Mouse (Mus musculus) spleen, adult 18-20 months (tissue): ENCODE results near the gene Cgnl1.

ENCODE experiments used
- DNase-seq, 2 experiments: peaks; one replicate each; pipeline ENCODE4 v3.0.0; 2022; ENCODE audit warnings: mixed read lengths in 2 of 2

Gene Cgnl1

GRCm38 (mm10) chr9:71709199-71709598, 62.2 kb downstream of the Cgnl1 start:
- DNase-seq: no peak

- no peak for DNase-seq
Observed at GRCm38 (mm10) chr9:71707989-71708388, 63.4 kb downstream of the Cgnl1 start.

GRCm38 (mm10) chr9:71704332-71705014, 66.9 kb downstream of the Cgnl1 start:
- no peak for DNase-seq

DNA sequence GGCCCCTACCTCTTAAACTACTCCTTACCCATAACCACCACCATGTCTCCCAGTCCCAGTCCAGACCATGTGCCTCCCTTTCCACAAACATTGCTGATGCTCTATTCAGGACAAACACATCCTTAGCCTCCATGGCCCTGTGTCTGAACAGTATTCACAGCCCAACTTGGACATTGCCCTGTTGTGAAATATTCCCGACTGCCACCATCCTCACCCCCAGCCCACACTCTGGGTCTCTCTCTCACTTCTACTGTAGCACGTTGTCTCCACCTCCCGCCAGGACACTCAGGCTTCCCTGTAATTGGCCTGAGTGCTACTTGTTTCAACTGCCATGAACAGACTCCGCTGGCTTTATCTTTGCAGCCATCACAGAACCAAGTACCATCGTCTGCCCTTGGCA, 72.3 kb downstream of the Cgnl1 start:
- DNase-seq: no peak

DNA sequence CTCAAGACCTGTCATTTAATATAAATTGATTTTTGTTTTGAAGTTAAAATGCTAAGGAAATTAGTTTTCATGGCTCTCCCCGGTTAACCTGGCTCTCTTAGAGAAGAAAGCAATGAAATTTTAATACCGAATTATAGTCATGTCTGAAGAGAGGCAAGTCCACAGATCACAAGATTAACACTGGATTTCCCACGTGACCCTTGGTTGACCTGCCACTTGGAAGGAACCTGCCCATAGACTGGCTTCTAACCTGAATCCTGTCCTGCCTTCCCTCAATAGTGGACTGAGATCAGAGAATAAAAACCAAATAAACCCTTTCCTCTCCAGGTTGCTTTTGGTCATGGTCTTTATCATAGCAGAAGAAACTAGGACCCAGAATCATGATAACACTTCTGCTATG, 73.3 kb downstream of the Cgnl1 start:
- DNase-seq: no peak

DNA sequence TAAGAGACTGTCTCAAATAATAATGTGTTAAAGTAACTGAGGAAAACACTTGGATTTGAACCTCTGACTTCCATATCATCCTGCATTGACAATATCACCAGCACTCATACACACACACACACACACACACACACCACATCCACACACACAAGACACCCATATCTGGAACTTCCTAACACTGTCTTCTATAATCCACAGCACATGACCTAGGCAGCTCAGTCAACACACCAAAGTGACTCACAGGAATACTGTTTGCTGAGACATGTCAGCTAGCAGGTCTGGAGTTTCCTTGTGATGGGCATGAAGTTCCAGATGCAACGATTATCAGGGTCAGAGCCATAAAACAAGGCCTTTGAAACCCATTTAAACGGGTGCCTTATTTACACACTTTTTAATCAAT, 74.2 kb downstream of the Cgnl1 start:
- no peak for DNase-seq

DNA sequence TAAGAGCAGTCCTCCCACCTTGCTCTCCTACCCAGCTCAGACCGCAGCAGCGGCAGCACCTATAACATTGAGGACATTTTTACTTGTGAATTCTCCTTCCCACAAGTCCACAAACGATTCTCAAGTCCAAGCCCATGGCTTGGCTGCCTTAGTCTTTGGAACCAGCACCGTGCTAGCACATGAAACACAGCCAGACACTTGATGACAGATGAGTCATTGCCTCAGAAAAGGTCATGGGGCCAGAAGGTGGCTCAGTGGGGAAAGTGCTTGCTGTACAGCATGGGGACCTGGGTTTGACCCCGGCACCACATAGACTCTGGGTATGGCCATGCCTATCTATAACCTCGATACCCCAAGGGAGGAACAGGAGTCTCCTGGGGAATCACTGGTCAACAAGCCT, 74.6 kb downstream of the Cgnl1 start:
- DNase-seq: no peak

- no peak for DNase-seq
Observed at GRCm38 (mm10) chr9:71695133-71695532, 76.3 kb downstream of the Cgnl1 start.

DNA sequence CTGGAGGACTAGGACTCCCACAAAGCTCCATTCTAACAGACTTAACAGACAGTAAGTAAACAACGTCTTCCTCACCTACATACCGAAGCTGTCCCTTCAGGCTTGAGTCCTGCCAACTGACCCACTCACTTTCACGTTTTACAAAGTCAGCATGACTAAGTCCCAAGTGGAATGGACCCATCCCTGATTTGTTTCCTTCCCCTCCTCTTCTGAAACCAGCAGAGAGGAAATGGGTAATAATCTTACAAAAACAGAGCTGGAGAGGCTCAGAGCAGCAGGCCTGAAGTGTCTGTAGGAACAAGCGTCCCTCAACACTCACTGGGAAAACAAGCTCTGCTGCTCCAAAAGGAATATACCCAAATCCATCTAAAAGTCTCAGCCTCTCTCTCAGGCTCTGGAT, 77.2 kb downstream of the Cgnl1 start:
- no peak for DNase-seq

DNA sequence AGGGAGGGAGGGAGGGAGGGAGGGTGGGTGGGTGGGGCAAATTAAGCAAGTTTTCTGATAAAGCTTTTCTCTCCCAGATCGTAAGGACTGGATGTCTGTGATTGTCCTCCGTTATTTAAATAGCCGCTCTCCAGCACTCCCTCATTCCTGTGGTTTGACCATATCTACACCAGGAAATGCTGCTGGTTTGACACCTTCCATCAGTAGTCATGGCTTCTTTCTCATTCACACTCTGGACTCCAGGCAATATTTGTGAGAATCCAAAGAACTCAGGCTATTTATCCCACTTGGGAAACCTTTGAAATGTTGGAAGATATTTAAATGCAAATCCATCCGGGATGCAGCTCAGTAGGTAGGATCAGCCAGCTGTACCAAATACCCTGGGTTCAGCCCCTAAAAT, 77.6 kb downstream of the Cgnl1 start:
- no peak for DNase-seq

DNA sequence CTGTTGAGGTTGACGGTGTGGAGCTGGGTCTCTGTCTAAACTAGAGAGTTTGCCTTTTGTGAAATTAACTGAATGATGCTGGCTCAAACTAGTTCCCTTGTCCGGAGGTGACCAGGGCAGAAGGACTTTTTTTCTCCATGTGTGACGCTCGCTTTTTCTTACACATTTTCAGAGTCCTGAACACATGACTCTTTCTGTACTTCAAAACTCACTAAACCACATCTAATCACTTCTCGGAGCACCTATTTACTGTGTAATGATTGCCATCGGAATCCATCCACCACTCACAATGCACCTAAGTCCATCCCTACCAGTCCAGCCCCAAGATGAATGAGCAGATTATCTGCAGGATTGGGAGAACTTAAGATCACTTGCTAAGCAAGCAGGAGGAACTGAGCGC, 79.2 kb downstream of the Cgnl1 start:
- no peak for DNase-seq

DNA sequence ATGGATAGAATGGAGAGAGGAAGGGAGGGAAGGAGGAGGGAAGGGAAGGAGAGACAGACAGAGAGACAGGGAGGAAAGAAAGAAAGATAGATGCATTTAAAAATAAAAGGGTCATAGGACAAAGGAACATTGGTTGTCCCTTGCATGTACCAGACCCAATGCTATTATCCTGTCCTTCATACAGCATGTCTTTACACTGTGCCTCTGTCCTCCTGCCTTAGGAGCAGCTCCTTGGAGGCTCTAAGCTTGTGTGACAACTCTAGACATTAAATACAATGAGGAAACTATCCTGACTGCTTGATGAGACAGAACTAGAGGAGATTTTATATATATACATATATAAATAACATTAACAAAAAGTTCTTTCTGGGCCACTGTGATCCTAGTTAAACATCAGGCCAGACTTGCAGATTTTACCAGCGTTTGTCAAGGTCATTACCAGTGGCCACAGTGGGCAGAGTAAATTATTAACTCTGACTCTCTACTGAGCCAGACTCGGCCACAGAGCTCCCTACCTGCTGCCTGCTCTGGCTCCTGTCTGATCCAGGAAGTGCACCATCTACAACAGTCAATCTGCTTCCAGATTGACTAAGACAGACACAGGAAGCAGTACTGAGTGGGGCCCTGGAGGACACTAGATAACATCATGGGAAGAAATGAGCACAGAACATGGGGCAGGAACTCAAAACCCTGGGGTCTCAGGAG, 81.9 kb downstream of the Cgnl1 start:
- no peak for DNase-seq

- DNase-seq: no peak
Observed at GRCm38 (mm10) chr9:71686463-71686862, 84.9 kb downstream of the Cgnl1 start.

GRCm38 (mm10) chr9:71684772-71685171, 86.6 kb downstream of the Cgnl1 start:
- no peak for DNase-seq

DNA sequence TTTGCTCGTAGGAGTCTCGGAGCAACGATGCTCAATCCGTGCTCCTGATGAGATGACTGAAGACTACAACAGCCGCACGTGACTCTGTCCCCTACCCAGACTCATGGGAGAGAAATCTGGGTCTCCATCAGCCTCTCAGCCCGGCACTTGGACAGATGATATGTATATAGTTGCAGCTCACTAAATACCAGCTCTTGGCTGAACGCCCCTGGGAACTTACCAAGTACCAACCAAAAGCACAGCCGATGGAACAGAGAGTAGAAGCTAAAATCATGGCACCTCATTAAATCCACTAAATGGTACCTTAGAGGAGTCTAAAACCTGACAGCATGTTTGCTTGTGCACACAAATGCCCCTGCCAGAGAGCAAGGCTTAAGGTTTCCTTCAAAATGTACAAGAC, 91.0 kb downstream of the Cgnl1 start:
- DNase-seq: no peak

DNA sequence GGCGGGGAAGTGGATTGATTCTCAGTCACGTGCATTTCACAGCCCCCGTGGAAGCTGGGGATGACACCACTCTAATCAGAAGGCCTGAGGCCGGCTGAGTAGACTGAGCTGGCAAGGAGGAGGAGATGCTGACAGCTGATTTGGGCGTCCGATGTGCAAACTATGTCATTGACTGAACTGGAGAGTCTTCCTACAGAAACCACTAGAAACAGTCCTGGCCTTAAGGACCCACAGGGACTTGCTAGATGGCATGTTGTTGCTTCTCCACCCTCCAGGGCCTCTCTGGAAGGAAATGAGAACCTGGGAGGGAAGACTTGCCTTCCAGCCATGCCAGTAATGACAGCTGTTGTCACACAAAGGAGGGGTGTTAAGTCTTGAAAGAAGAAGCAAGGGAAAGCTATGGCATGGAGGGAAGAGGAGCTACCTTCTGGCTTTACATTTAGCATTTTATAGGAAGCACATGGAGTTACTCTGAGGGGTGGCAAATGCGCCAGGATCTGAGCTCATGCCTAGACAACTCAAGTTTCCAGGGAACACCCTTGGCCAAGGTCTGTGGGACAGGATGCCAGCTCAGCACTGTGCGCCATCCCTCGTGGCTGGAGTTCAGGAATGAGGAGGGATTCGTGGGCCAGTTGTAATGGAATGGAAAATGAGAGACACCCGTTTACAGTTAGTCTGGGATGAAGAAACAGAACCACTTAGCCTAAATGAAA, 92.1 kb downstream of the Cgnl1 start:
- DNase-seq: no peak

GRCm38 (mm10) chr9:71676988-71677688, 94.3 kb downstream of the Cgnl1 start:
- DNase-seq: no peak

- DNase-seq: no peak
Observed at GRCm38 (mm10) chr9:71675799-71676414, 95.5 kb downstream of the Cgnl1 start.

GRCm38 (mm10) chr9:71675216-71675615, 96.2 kb downstream of the Cgnl1 start:
- DNase-seq: no peak

- no peak for DNase-seq
Observed at GRCm38 (mm10) chr9:71674476-71674875, 96.9 kb downstream of the Cgnl1 start.

- no peak for DNase-seq
Observed at GRCm38 (mm10) chr9:71672495-71672894, 98.9 kb downstream of the Cgnl1 start.

DNA sequence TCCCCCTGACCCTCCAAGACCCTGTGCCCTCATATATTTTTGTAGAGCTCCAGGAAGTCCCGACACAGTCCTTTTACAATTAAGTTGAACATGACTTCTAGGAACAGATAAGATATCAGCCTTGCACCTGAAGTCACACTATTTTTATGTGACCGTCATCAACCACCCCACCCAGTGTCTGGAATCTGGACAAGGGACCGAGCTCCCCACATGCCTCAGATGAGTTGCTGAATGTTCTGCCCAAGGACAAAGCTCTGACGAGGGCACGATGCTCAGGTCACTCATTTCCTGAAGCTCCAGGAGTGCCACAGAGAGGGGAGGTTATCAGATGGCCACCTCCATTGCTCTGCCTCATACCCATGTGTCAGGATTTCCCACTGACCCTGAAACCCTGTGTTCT, 100.7 kb downstream of the Cgnl1 start:
- no peak for DNase-seq

DNA sequence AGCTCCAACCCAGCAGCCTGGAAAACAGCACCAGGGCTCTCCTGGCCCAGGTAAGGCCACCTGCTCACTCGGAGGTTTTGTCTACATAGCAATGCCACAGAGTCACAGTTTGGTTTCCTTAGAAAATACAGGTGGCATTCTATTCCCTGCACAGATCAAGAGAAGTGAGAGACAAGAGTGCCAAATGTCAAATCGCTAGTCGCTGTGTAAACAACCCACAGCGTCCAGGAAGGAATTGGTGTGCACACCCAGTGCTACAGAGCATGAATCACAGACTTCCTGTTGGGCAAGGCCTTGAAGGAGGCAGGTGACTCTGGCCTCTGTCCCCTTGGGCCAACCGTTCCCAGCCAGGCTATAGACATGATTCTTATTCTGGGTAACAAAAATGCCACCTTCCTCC, 103.8 kb downstream of the Cgnl1 start:
- DNase-seq: no peak
